Mouse (Mus musculus): Measurements from ENCODE around the gene Cd300e. TPM values are rescaled to one million over a fixed set of nuclear protein-coding genes. Genes with fewer than 3 reads are reported as not detected.
A peak's percentile ranks its signal among the peaks of the same experiment; 100 is the strongest.
"Not testable (repeated sequence)": the region's sequence is repeated elsewhere in the genome, so short reads cannot be mapped to it uniquely, and the experiment has no call there.

The Cd300e gene
- polyA plus RNA-seq, 1 experiment: 0.11 TPM

- WGBS: 82% methylated on average over 6 of the region's 6 CpGs
- no peak overlapping the region for H3K4me3 ChIP-seq (replicated peaks; ENCODE audit: insufficient read depth, low read depth, low read length)
- no peak overlapping the region for H3K27ac ChIP-seq (ENCODE audit: insufficient read depth, low read length)
- TF ChIP-seq POLR2A (IDR thresholded peaks at IDR 0.05; ENCODE audit: borderline replicate concordance, insufficient read depth, low read length) (no peak), CTCF (IDR thresholded peaks at IDR 0.05; ENCODE audit: borderline replicate concordance, insufficient read depth, low read depth, low read length) (peak; percentile 15; the same call in 1 of the 2 replicates)
- peaks cover 11% of the 10 kb centered on the region for H3K4me1 ChIP-seq (ENCODE audit: control insufficient read depth, insufficient read depth, low read length)
- no peaks in the 10 kb centered on the region for H3K27me3 ChIP-seq (ENCODE audit: control insufficient read depth, insufficient read depth, low read length)
- no peak for DNase-seq
These were observed 4.8 kb upstream of the Cd300e start for GRCm38 (mm10) chr11:115066768-115067167.

- DNase-seq: no peak
- Histone ChIP-seq H3K27ac (ENCODE audit: insufficient read depth, low read length) (no peak overlapping the region), H3K4me1 (ENCODE audit: control insufficient read depth, insufficient read depth, low read length) (peaks cover 4% of the 10 kb centered on the region; the same call in 1 of the 2 replicates), H3K27me3 (ENCODE audit: control insufficient read depth, insufficient read depth, low read length) (no peaks in the 10 kb centered on the region), H3K4me3 (replicated peaks; ENCODE audit: insufficient read depth, low read depth, low read length) (no peak overlapping the region)
- no peak for TF ChIP-seq CTCF (IDR thresholded peaks at IDR 0.05; ENCODE audit: borderline replicate concordance, insufficient read depth, low read depth, low read length)
- WGBS: 80% methylated on average over 2 of the region's 2 CpGs
These were observed 2.2 kb downstream of the Cd300e start for GRCm38 (mm10) chr11:115059797-115060196.

GRCm38 (mm10) chr11:115058701-115059100 lies 3.3 kb downstream of the Cd300e start:
- no peaks in the 10 kb centered on the region for H3K27me3 ChIP-seq (ENCODE audit: control insufficient read depth, insufficient read depth, low read length)
- H3K4me1 ChIP-seq (ENCODE audit: control insufficient read depth, insufficient read depth, low read length): peaks cover 6% of the 10 kb centered on the region; the same call in 1 of the 2 replicates
- TF ChIP-seq POLR2A (IDR thresholded peaks at IDR 0.05; ENCODE audit: borderline replicate concordance, insufficient read depth, low read length) (no peak), CTCF (IDR thresholded peaks at IDR 0.05; ENCODE audit: borderline replicate concordance, insufficient read depth, low read depth, low read length) (no peak)
- no peak for DNase-seq
- WGBS: 88% methylated on average over 4 of the region's 4 CpGs
- H3K27ac ChIP-seq (ENCODE audit: insufficient read depth, low read length): no peak overlapping the region
- H3K4me3 ChIP-seq (replicated peaks; ENCODE audit: insufficient read depth, low read depth, low read length): no peak overlapping the region

- TF ChIP-seq CTCF (IDR thresholded peaks at IDR 0.05; ENCODE audit: borderline replicate concordance, insufficient read depth, low read depth, low read length) (no peak), POLR2A (IDR thresholded peaks at IDR 0.05; ENCODE audit: borderline replicate concordance, insufficient read depth, low read length) (no peak)
- H3K27me3 ChIP-seq (ENCODE audit: control insufficient read depth, insufficient read depth, low read length): no peaks in the 10 kb centered on the region
- DNase-seq: peak in 1 of 2 experiments; percentile 20
- no peak overlapping the region for H3K27ac ChIP-seq (ENCODE audit: insufficient read depth, low read length)
- peaks cover 20% of the 10 kb centered on the region for H3K4me1 ChIP-seq (ENCODE audit: control insufficient read depth, insufficient read depth, low read length)
- H3K4me3 ChIP-seq (replicated peaks; ENCODE audit: insufficient read depth, low read depth, low read length): no peak overlapping the region
These were observed 7.4 kb downstream of the Cd300e start for GRCm38 (mm10) chr11:115054537-115054936.

- no peak for TF ChIP-seq CTCF (IDR thresholded peaks at IDR 0.05; ENCODE audit: borderline replicate concordance, insufficient read depth, low read depth, low read length)
- TF ChIP-seq POLR2A (IDR thresholded peaks at IDR 0.05; ENCODE audit: borderline replicate concordance, insufficient read depth, low read length): no peak
- whole genome bisulfite sequencing: 94% methylated on average over 1 of the region's 1 CpGs
- Histone ChIP-seq H3K4me3 (replicated peaks; ENCODE audit: insufficient read depth, low read depth, low read length) (no peak overlapping the region), H3K27ac (ENCODE audit: insufficient read depth, low read length) (no peak overlapping the region), H3K27me3 (ENCODE audit: control insufficient read depth, insufficient read depth, low read length) (no peaks in the 10 kb centered on the region), H3K4me1 (ENCODE audit: control insufficient read depth, insufficient read depth, low read length) (peaks cover 29% of the 10 kb centered on the region)
- DNase-seq: no peak
These were observed 9.0 kb downstream of the Cd300e start for GRCm38 (mm10) chr11:115052991-115053390.

- TF ChIP-seq POLR2A (IDR thresholded peaks at IDR 0.05; ENCODE audit: borderline replicate concordance, insufficient read depth, low read length): no peak
- WGBS: 72% methylated on average over 9 of the region's 9 CpGs
- Histone ChIP-seq H3K27me3 (ENCODE audit: control insufficient read depth, insufficient read depth, low read length) (no peaks in the 10 kb centered on the region), H3K4me1 (ENCODE audit: control insufficient read depth, insufficient read depth, low read length) (peaks cover 33% of the 10 kb centered on the region), H3K4me3 (replicated peaks; ENCODE audit: insufficient read depth, low read depth, low read length) (no peak overlapping the region), H3K27ac (ENCODE audit: insufficient read depth, low read length) (peak overlapping the region; percentile 4; the same call in 1 of the 2 replicates)
- no peak for DNase-seq
These were observed 9.8 kb downstream of the Cd300e start for GRCm38 (mm10) chr11:115052206-115052605.

GRCm38 (mm10) chr11:115049282-115049895 lies 12.6 kb downstream of the Cd300e start:
- DNase-seq: peak; percentile 96 to 98
- H3K27ac ChIP-seq (ENCODE audit: insufficient read depth, low read length): peak overlapping the region; percentile 95; the same call in 1 of the 2 replicates
- H3K4me1 ChIP-seq (ENCODE audit: control insufficient read depth, insufficient read depth, low read length): peaks cover 28% of the 10 kb centered on the region
- TF ChIP-seq CTCF (IDR thresholded peaks at IDR 0.05; ENCODE audit: borderline replicate concordance, insufficient read depth, low read depth, low read length) (peak; percentile 41; the same call in 1 of the 2 replicates), POLR2A (IDR thresholded peaks at IDR 0.05; ENCODE audit: borderline replicate concordance, insufficient read depth, low read length) (peak; percentile 47; the same call in 1 of the 2 replicates)
- no peak overlapping the region for H3K4me3 ChIP-seq (replicated peaks; ENCODE audit: insufficient read depth, low read depth, low read length)
- no peaks in the 10 kb centered on the region for H3K27me3 ChIP-seq (ENCODE audit: control insufficient read depth, insufficient read depth, low read length)
- 9% methylated on average over 3 of the region's 3 CpGs for WGBS

- TF ChIP-seq POLR2A (IDR thresholded peaks at IDR 0.05; ENCODE audit: borderline replicate concordance, insufficient read depth, low read length): no peak
- no peak for TF ChIP-seq CTCF (IDR thresholded peaks at IDR 0.05; ENCODE audit: borderline replicate concordance, insufficient read depth, low read depth, low read length)
- Histone ChIP-seq H3K4me1 (ENCODE audit: control insufficient read depth, insufficient read depth, low read length) (peaks cover 28% of the 10 kb centered on the region), H3K4me3 (replicated peaks; ENCODE audit: insufficient read depth, low read depth, low read length) (no peak within 1 kb of the TSS), H3K27ac (ENCODE audit: insufficient read depth, low read length) (peak within 1 kb of the TSS; percentile 95), H3K27me3 (ENCODE audit: control insufficient read depth, insufficient read depth, low read length) (no peaks in the 10 kb centered on the region)
- DNase-seq: peak in 1 of 2 experiments; percentile 63
- WGBS: 56% methylated on average over 2 of the region's 2 CpGs
These were observed 13.7 kb downstream of the Cd300e start, which contains the start of gene Cd300ld3 for GRCm38 (mm10) chr11:115048259-115048658. Gene Cd300ld3 (minus strand): TSS chr11:115048409.

GRCm38 (mm10) chr11:115037669-115038068 lies 24.3 kb downstream of the Cd300e start, which contains the start of gene Cd300ld5:
Gene Cd300ld5 (minus strand): TSS chr11:115037769.
- not testable (repeated sequence) for H3K4me1 ChIP-seq (ENCODE audit: control insufficient read depth, insufficient read depth, low read length); DNase-seq; H3K4me3 ChIP-seq (replicated peaks; ENCODE audit: insufficient read depth, low read depth, low read length); H3K27ac ChIP-seq (ENCODE audit: insufficient read depth, low read length); H3K27me3 ChIP-seq (ENCODE audit: control insufficient read depth, insufficient read depth, low read length)
- WGBS: no CpG with 5 or more reads among the region's 6 CpGs

- DNase-seq; H3K4me3 ChIP-seq (replicated peaks; ENCODE audit: insufficient read depth, low read depth, low read length); H3K27ac ChIP-seq (ENCODE audit: insufficient read depth, low read length); H3K27me3 ChIP-seq (ENCODE audit: control insufficient read depth, insufficient read depth, low read length); H3K4me1 ChIP-seq (ENCODE audit: control insufficient read depth, insufficient read depth, low read length): not testable (repeated sequence)
- WGBS: no CpG with 5 or more reads among the region's 6 CpGs
These were observed 35.1 kb downstream of the Cd300e start, which contains the start of gene Cd300ld4 for GRCm38 (mm10) chr11:115026912-115027311. Gene Cd300ld4 (minus strand): TSS chr11:115027012.

GRCm38 (mm10) chr11:115016093-115016492 lies 45.9 kb downstream of the Cd300e start, which contains the start of gene Cd300ld2:
Gene Cd300ld2 (minus strand): TSS chr11:115016193.
- H3K27me3 ChIP-seq (ENCODE audit: control insufficient read depth, insufficient read depth, low read length); H3K4me1 ChIP-seq (ENCODE audit: control insufficient read depth, insufficient read depth, low read length); H3K27ac ChIP-seq (ENCODE audit: insufficient read depth, low read length); H3K4me3 ChIP-seq (replicated peaks; ENCODE audit: insufficient read depth, low read depth, low read length); DNase-seq: not testable (repeated sequence)
- no CpG with 5 or more reads among the region's 7 CpGs for WGBS

Data from cerebellum, adult 2 months (tissue).